In the genomic region with DNA sequence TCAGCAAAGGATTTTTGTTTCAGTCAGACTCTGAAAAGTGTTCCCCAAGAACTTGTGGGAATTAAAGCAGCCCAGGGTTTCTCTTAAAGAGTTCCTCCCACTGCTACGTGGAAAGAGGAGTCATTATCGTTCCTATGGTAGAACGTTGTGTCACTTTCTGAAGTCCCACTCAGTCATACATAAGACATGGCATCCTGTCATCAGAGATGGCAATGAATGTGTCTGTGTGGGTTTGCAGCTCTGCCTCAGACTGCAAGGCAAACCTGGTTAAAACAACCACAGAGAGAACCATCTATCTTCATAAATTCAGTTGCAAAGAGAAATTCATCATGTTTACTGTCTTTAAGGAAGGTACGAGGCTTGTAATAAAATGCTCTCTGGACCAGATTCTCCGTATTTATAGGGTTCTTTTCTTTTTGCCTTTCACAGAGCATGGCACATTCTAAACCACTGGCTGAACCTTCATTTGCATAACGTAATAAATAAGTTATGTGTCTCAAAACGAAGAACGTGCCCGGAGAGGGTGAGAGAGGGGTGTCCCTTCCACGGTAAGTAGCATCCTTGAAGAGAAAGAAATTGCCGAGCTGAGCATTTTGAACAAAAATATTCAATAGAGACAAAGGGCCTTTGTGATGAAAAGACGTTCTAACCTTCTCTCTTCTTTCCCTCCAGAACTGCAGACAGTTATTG, we compare ENCODE assay signal across 15 mouse cellular contexts.
A peak's percentile ranks its signal among the peaks of the same experiment; 100 is the strongest.
DNase-seq lines count a peak whose midpoint lies in the region; ATAC-seq lines count a peak whose summit lies in the region.
"Had no signal": no experiment of that assay in that cellular context is flagged by ENCODE, and none has a peak within 500 bp of the region (broad histone marks: within the 10 kb centered on the region; RNA-seq: fewer than 3 reads in every experiment).

No protein-coding gene starts in this region.

- peaks cover 4% of the 10 kb centered on the region; the same call in 1 of the 2 replicates for H3K4me1 ChIP-seq in forebrain, embryonic 14.5 days (ENCODE audit: control insufficient read depth, insufficient read depth, low read length)
- peaks cover 3% of the 10 kb centered on the region; the same call in 1 of the 2 replicates for H3K4me1 ChIP-seq in hindbrain, embryonic 16.5 days (ENCODE audit: control insufficient read depth, insufficient read depth, low read depth, low read length)
- peaks cover 12% of the 10 kb centered on the region for H3K4me1 ChIP-seq in neural tube, embryonic 12.5 days
- H3K4me1 ChIP-seq: heart, embryonic 12.5 days; liver, embryonic 13.5 days; stomach, embryonic 15.5 days had no signal

- no peaks in the 10 kb centered on the region for H3K27me3 ChIP-seq in forebrain, embryonic 14.5 days (replicated peaks; ENCODE audit: control insufficient read depth, insufficient read depth, low read length)
- H3K27me3 ChIP-seq in hindbrain, embryonic 16.5 days (replicated peaks; ENCODE audit: control insufficient read depth, insufficient read depth, low read length) = no peaks in the 10 kb centered on the region
- H3K27me3 ChIP-seq in neural tube, embryonic 12.5 days (replicated peaks) = no peaks in the 10 kb centered on the region
- H3K27me3 ChIP-seq: heart, embryonic 12.5 days; liver, embryonic 13.5 days; stomach, embryonic 15.5 days had no signal

- H3K4me2 ChIP-seq in forebrain, embryonic 14.5 days (ENCODE audit: low read length) = peak overlapping the region; percentile 17; the same call in 1 of the 2 replicates
- peak overlapping the region; percentile 39 for H3K4me2 ChIP-seq in hindbrain, embryonic 16.5 days (ENCODE audit: low read length)
- H3K4me2 ChIP-seq in neural tube, embryonic 12.5 days (replicated peaks) = peak overlapping the region; percentile 36
- H3K4me2 ChIP-seq: heart, embryonic 12.5 days; liver, embryonic 13.5 days; stomach, embryonic 15.5 days had no signal

- no peak overlapping the region for H3K9ac ChIP-seq in forebrain, embryonic 14.5 days (ENCODE audit: low read length)
- H3K9ac ChIP-seq in hindbrain, embryonic 16.5 days (ENCODE audit: low read depth, low read length) = no peak overlapping the region
- no peak overlapping the region for H3K9ac ChIP-seq in neural tube, embryonic 12.5 days
- H3K9ac ChIP-seq: heart, embryonic 12.5 days; liver, embryonic 13.5 days; stomach, embryonic 15.5 days had no signal

- H3K27ac ChIP-seq in forebrain, embryonic 14.5 days (ENCODE audit: low read depth, low read length) = no peak overlapping the region
- H3K27ac ChIP-seq in hindbrain, embryonic 16.5 days (ENCODE audit: low read depth, low read length) = no peak overlapping the region
- peak overlapping the region; percentile 37; the same call in 1 of the 2 replicates for H3K27ac ChIP-seq in neural tube, embryonic 12.5 days
- H3K27ac ChIP-seq: liver, embryonic 13.5 days; stomach, embryonic 15.5 days had no signal

- H3K4me3 ChIP-seq in forebrain, embryonic 14.5 days (ENCODE audit: low read depth, low read length) = no peak overlapping the region
- no peak overlapping the region for H3K4me3 ChIP-seq in hindbrain, embryonic 16.5 days (ENCODE audit: low read length)
- H3K4me3 ChIP-seq in neural tube, embryonic 12.5 days = no peak overlapping the region
- H3K4me3 ChIP-seq: heart, embryonic 12.5 days; liver, embryonic 13.5 days; stomach, embryonic 15.5 days had no signal

- 30% methylated on average over 12 of the region's 12 CpGs for whole genome bisulfite sequencing in forebrain, embryonic 14.5 days
- WGBS in hindbrain, embryonic 16.5 days = 24% methylated on average over 12 of the region's 12 CpGs
- WGBS in neural tube, embryonic 12.5 days = 21% methylated on average over 12 of the region's 12 CpGs

- ATAC-seq in frontal cortex, adult (ENCODE audit: low TSS enrichment) = peak; percentile 89
- no peak for ATAC-seq in forebrain, embryonic 14.5 days
- ATAC-seq in hindbrain, embryonic 16.5 days = peak; percentile 77; the same call in 1 of the 2 replicates
- ATAC-seq in neural tube, embryonic 12.5 days (ENCODE audit: low FRiP score, low read depth) = peak; percentile 57
- ATAC-seq: lung, postnatal 0 days had no signal

- H3K36me3 ChIP-seq in forebrain, embryonic 14.5 days (ENCODE audit: control insufficient read depth, insufficient read depth, low read length) = no peaks in the 10 kb centered on the region
- no peaks in the 10 kb centered on the region for H3K36me3 ChIP-seq in hindbrain, embryonic 16.5 days (ENCODE audit: control insufficient read depth, insufficient read depth, low read length)
- H3K36me3 ChIP-seq in neural tube, embryonic 12.5 days = no peaks in the 10 kb centered on the region
- H3K36me3 ChIP-seq: heart, embryonic 12.5 days; liver, embryonic 13.5 days; stomach, embryonic 15.5 days had no signal

- H3K9me3 ChIP-seq in forebrain, embryonic 14.5 days (replicated peaks; ENCODE audit: control insufficient read depth, low read length) = no peaks in the 10 kb centered on the region
- H3K9me3 ChIP-seq in hindbrain, embryonic 16.5 days (ENCODE audit: control insufficient read depth, low read length) = no peaks in the 10 kb centered on the region
- H3K9me3 ChIP-seq in neural tube, embryonic 12.5 days = no peaks in the 10 kb centered on the region
- H3K9me3 ChIP-seq: heart, embryonic 12.5 days; liver, embryonic 13.5 days; stomach, embryonic 15.5 days had no signal

- no peak for DNase-seq in frontal cortex, postnatal 10 days (ENCODE audit: low spot score in 2 of 2)
- DNase-seq in forebrain, embryonic 14.5 days (ENCODE audit: low spot score) = peak; percentile 3
- no peak for DNase-seq in cerebellum, adult 9-11 months
- DNase-seq in testis, postnatal 14 days (ENCODE audit: low spot score) = no peak
- DNase-seq in heart, adult 8-10 months (ENCODE audit: low spot score) = no peak
- DNase-seq: heart, postnatal 4 days; layer of hippocampus, adult 9-11 months; liver, embryonic 13.5 days; thymus, postnatal 4 days had no signal
